Mouse (Mus musculus): Measurements from ENCODE around the gene Pigq.

The Pigq gene

GRCm38 (mm10) chr17:25958771-25959494, 14.2 kb upstream of the Pigq start:
- DNase-seq (ENCODE audit: low read depth), result no peak

GRCm38 (mm10) chr17:25957586-25958051, 12.9 kb upstream of the Pigq start:
- no peak for DNase-seq (ENCODE audit: low read depth)

- DNase-seq (ENCODE audit: low read depth), result no peak
These were observed 11.9 kb upstream of the Pigq start for GRCm38 (mm10) chr17:25956631-25957030.

GRCm38 (mm10) chr17:25956201-25956600, 11.5 kb upstream of the Pigq start:
- no peak for DNase-seq (ENCODE audit: low read depth)

- no peak for DNase-seq (ENCODE audit: low read depth)
These were observed 11.0 kb upstream of the Pigq start for GRCm38 (mm10) chr17:25955736-25956135.

- no peak for DNase-seq (ENCODE audit: low read depth)
These were observed 9.9 kb upstream of the Pigq start for GRCm38 (mm10) chr17:25954671-25955070.

GRCm38 (mm10) chr17:25953161-25953560, 8.4 kb upstream of the Pigq start:
- no peak for DNase-seq (ENCODE audit: low read depth)

- no peak for DNase-seq (ENCODE audit: low read depth)
These were observed 7.3 kb upstream of the Pigq start, which contains the start of gene A930017K11Rik for GRCm38 (mm10) chr17:25951803-25952623. TSS of gene A930017K11Rik (minus strand) at chr17:25952565.

GRCm38 (mm10) chr17:25951225-25951802, 6.6 kb upstream of the Pigq start:
- no peak for DNase-seq (ENCODE audit: low read depth)

- DNase-seq (ENCODE audit: low read depth), result no peak
These were observed 6.0 kb upstream of the Pigq start for GRCm38 (mm10) chr17:25950706-25951105.

GRCm38 (mm10) chr17:25949981-25950380, 5.2 kb upstream of the Pigq start:
- DNase-seq (ENCODE audit: low read depth), result no peak

GRCm38 (mm10) chr17:25948051-25948450, 3.3 kb upstream of the Pigq start:
- DNase-seq (ENCODE audit: low read depth), result no peak

- DNase-seq (ENCODE audit: low read depth), result no peak
These were observed 2.8 kb upstream of the Pigq start for GRCm38 (mm10) chr17:25947576-25947975.

GRCm38 (mm10) chr17:25946891-25947290, 2.2 kb upstream of the Pigq start:
- no peak for DNase-seq (ENCODE audit: low read depth)

GRCm38 (mm10) chr17:25946349-25946748, 1.6 kb upstream of the Pigq start:
- DNase-seq (ENCODE audit: low read depth), result no peak

GRCm38 (mm10) chr17:25945517-25946155, 900 bp upstream of the Pigq start:
- no peak for DNase-seq (ENCODE audit: low read depth)

- no peak for DNase-seq (ENCODE audit: low read depth)
These were observed 967 bp downstream of the Pigq start for GRCm38 (mm10) chr17:25943769-25944168.

- no peak for DNase-seq (ENCODE audit: low read depth)
These were observed 1.5 kb downstream of the Pigq start for GRCm38 (mm10) chr17:25943221-25943620.

GRCm38 (mm10) chr17:25942597-25943151, 2.1 kb downstream of the Pigq start:
- no peak for DNase-seq (ENCODE audit: low read depth)

- peak; percentile 77 for DNase-seq (ENCODE audit: low read depth)
These were observed 3.1 kb downstream of the Pigq start for GRCm38 (mm10) chr17:25941511-25942241.

GRCm38 (mm10) chr17:25934526-25934925, 10.2 kb downstream of the Pigq start:
- DNase-seq (ENCODE audit: low read depth), result no peak

All from 416B (cell line).